Mouse (Mus musculus): ENCODE measurements around the gene Spocd1. TPM values are rescaled to one million over a fixed set of nuclear protein-coding genes. Genes with fewer than 3 reads are reported as not detected.

The Spocd1 gene
- polyA plus RNA-seq, 1 experiment from 2014 or later = not detected

GRCm38 (mm10) chr4:129920542-129921313, 8.3 kb upstream of the Spocd1 start:
- H3K36me3 ChIP-seq = no peaks in the 10 kb centered on the region
- ATAC-seq (replicated peaks; ENCODE audit: low FRiP score) = no peak
- H3K4me2 ChIP-seq = no peak overlapping the region
- no peaks in the 10 kb centered on the region for H3K9me3 ChIP-seq (replicated peaks)
- H3K9ac ChIP-seq = no peak overlapping the region
- H3K27me3 ChIP-seq = peaks cover 8% of the 10 kb centered on the region; the same call in 1 of the 2 replicates
- 80% methylated on average over 15 of the region's 15 CpGs for WGBS
- H3K4me1 ChIP-seq = peaks cover 10% of the 10 kb centered on the region; the same call in 1 of the 2 replicates
- H3K27ac ChIP-seq = no peak overlapping the region
- no peak overlapping the region for H3K4me3 ChIP-seq (replicated peaks)

GRCm38 (mm10) chr4:129921314-129921587, 7.8 kb upstream of the Spocd1 start:
- WGBS = 65% methylated on average over 3 of the region's 3 CpGs
- no peak overlapping the region for H3K4me2 ChIP-seq
- ATAC-seq (replicated peaks; ENCODE audit: low FRiP score) = no peak

GRCm38 (mm10) chr4:129924143-129924542, 4.9 kb upstream of the Spocd1 start:
- no peak overlapping the region for H3K9ac ChIP-seq
- peaks cover 8% of the 10 kb centered on the region; the same call in 1 of the 2 replicates for H3K4me1 ChIP-seq
- no peaks in the 10 kb centered on the region for H3K36me3 ChIP-seq
- H3K27me3 ChIP-seq = peaks cover 9% of the 10 kb centered on the region
- no peak overlapping the region for H3K4me3 ChIP-seq (replicated peaks)
- H3K4me2 ChIP-seq = no peak overlapping the region
- ATAC-seq (replicated peaks; ENCODE audit: low FRiP score) = no peak
- 51% methylated on average over 8 of the region's 8 CpGs for WGBS
- H3K9me3 ChIP-seq (replicated peaks) = no peaks in the 10 kb centered on the region
- H3K27ac ChIP-seq = no peak overlapping the region

More at GRCm38 (mm10) chr4:129921314-129921587, 7.8 kb upstream of the Spocd1 start:
- no peak overlapping the region for H3K27ac ChIP-seq
- peaks cover 8% of the 10 kb centered on the region; the same call in 1 of the 2 replicates for H3K4me1 ChIP-seq
- H3K4me3 ChIP-seq (replicated peaks) = no peak overlapping the region
- H3K9me3 ChIP-seq (replicated peaks) = no peaks in the 10 kb centered on the region
- no peaks in the 10 kb centered on the region for H3K36me3 ChIP-seq
- H3K27me3 ChIP-seq = peaks cover 8% of the 10 kb centered on the region; the same call in 1 of the 2 replicates
- H3K9ac ChIP-seq = no peak overlapping the region

- Histone ChIP-seq H3K9me3 (replicated peaks) (no peaks in the 10 kb centered on the region), H3K4me2 (no peak overlapping the region), H3K27me3 (peaks cover 13% of the 10 kb centered on the region), H3K4me3 (replicated peaks) (no peak overlapping the region), H3K4me1 (peaks cover 11% of the 10 kb centered on the region; the same call in 1 of the 2 replicates), H3K9ac (no peak overlapping the region), H3K27ac (no peak overlapping the region), H3K36me3 (no peaks in the 10 kb centered on the region)
- 58% methylated on average over 6 of the region's 6 CpGs for WGBS
- ATAC-seq (replicated peaks; ENCODE audit: low FRiP score) = no peak
These were observed 4.4 kb upstream of the Spocd1 start for GRCm38 (mm10) chr4:129924694-129925093.

- Histone ChIP-seq H3K4me2 (no peak overlapping the region), H3K9ac (no peak overlapping the region), H3K27ac (no peak overlapping the region), H3K36me3 (no peaks in the 10 kb centered on the region), H3K9me3 (replicated peaks) (no peaks in the 10 kb centered on the region), H3K4me1 (peaks cover 11% of the 10 kb centered on the region; the same call in 1 of the 2 replicates), H3K27me3 (peaks cover 13% of the 10 kb centered on the region; the same call in 1 of the 2 replicates), H3K4me3 (replicated peaks) (no peak overlapping the region)
- no peak for ATAC-seq (replicated peaks; ENCODE audit: low FRiP score)
- 39% methylated on average over 8 of the region's 8 CpGs for WGBS
These were observed 2.5 kb upstream of the Spocd1 start for GRCm38 (mm10) chr4:129926544-129926943.

- H3K9me3 ChIP-seq (replicated peaks) = no peaks in the 10 kb centered on the region
- H3K27ac ChIP-seq = no peak overlapping the region
- H3K4me1 ChIP-seq = peaks cover 11% of the 10 kb centered on the region; the same call in 1 of the 2 replicates
- H3K9ac ChIP-seq = no peak overlapping the region
- H3K27me3 ChIP-seq = peaks cover 9% of the 10 kb centered on the region; the same call in 1 of the 2 replicates
- WGBS = 79% methylated on average over 3 of the region's 3 CpGs
- H3K4me3 ChIP-seq (replicated peaks) = no peak overlapping the region
- no peak overlapping the region for H3K4me2 ChIP-seq
- H3K36me3 ChIP-seq = no peaks in the 10 kb centered on the region
- no peak for ATAC-seq (replicated peaks; ENCODE audit: low FRiP score)
These were observed 2.0 kb upstream of the Spocd1 start for GRCm38 (mm10) chr4:129927091-129927490.

GRCm38 (mm10) chr4:129928124-129928751, 811 bp upstream of the Spocd1 start:
- Histone ChIP-seq H3K4me1 (peaks cover 11% of the 10 kb centered on the region; the same call in 1 of the 2 replicates), H3K27me3 (peaks cover 5% of the 10 kb centered on the region; the same call in 1 of the 2 replicates), H3K36me3 (no peaks in the 10 kb centered on the region), H3K9ac (no peak overlapping the region), H3K9me3 (replicated peaks) (no peaks in the 10 kb centered on the region), H3K4me3 (replicated peaks) (peak overlapping the region; percentile 21), H3K27ac (no peak overlapping the region), H3K4me2 (peak overlapping the region; percentile 54)
- ATAC-seq (replicated peaks; ENCODE audit: low FRiP score) = no peak
- WGBS = 7% methylated on average over 19 of the region's 19 CpGs

- Histone ChIP-seq H3K4me3 (replicated peaks) (no peak overlapping the region), H3K4me2 (no peak overlapping the region), H3K9me3 (replicated peaks) (no peaks in the 10 kb centered on the region), H3K27ac (no peak overlapping the region), H3K27me3 (peaks cover 13% of the 10 kb centered on the region; the same call in 1 of the 2 replicates), H3K4me1 (peaks cover 11% of the 10 kb centered on the region; the same call in 1 of the 2 replicates), H3K36me3 (no peaks in the 10 kb centered on the region), H3K9ac (no peak overlapping the region)
- 60% methylated on average over 14 of the region's 14 CpGs for WGBS
- ATAC-seq (replicated peaks; ENCODE audit: low FRiP score) = no peak
These were observed 4.6 kb downstream of the Spocd1 start for GRCm38 (mm10) chr4:129933696-129934095.

GRCm38 (mm10) chr4:129934177-129934855, 5.3 kb downstream of the Spocd1 start:
- H3K27ac ChIP-seq = no peak overlapping the region
- no peak overlapping the region for H3K4me3 ChIP-seq (replicated peaks)
- peaks cover 6% of the 10 kb centered on the region; the same call in 1 of the 2 replicates for H3K4me1 ChIP-seq
- WGBS = 57% methylated on average over 16 of the region's 16 CpGs
- no peaks in the 10 kb centered on the region for H3K9me3 ChIP-seq (replicated peaks)
- peaks cover 10% of the 10 kb centered on the region; the same call in 1 of the 2 replicates for H3K27me3 ChIP-seq
- H3K4me2 ChIP-seq = no peak overlapping the region
- ATAC-seq (replicated peaks; ENCODE audit: low FRiP score) = no peak
- no peaks in the 10 kb centered on the region for H3K36me3 ChIP-seq
- H3K9ac ChIP-seq = no peak overlapping the region

- H3K4me1 ChIP-seq = 0 out of 2 replicates have a peak, but pooled peaks cover 3% of the 10 kb centered on the region
- ATAC-seq (replicated peaks; ENCODE audit: low FRiP score) = no peak
- H3K27me3 ChIP-seq = peaks cover 19% of the 10 kb centered on the region; the same call in 1 of the 2 replicates
- 63% methylated on average over 6 of the region's 6 CpGs for WGBS
- no peak overlapping the region for H3K9ac ChIP-seq
- H3K9me3 ChIP-seq (replicated peaks) = no peaks in the 10 kb centered on the region
- no peak overlapping the region for H3K4me2 ChIP-seq
- H3K36me3 ChIP-seq = no peaks in the 10 kb centered on the region
- no peak overlapping the region for H3K4me3 ChIP-seq (replicated peaks)
- no peak overlapping the region for H3K27ac ChIP-seq
These were observed 22.3 kb downstream of the Spocd1 start for GRCm38 (mm10) chr4:129951359-129951821.

GRCm38 (mm10) chr4:129952241-129952810, 23.3 kb downstream of the Spocd1 start:
- Histone ChIP-seq H3K9ac (no peak overlapping the region), H3K4me3 (replicated peaks) (no peak overlapping the region), H3K9me3 (replicated peaks) (no peaks in the 10 kb centered on the region), H3K36me3 (no peaks in the 10 kb centered on the region), H3K27ac (no peak overlapping the region), H3K4me1 (0 out of 2 replicates have a peak, but pooled peaks cover 3% of the 10 kb centered on the region), H3K27me3 (peaks cover 24% of the 10 kb centered on the region), H3K4me2 (no peak overlapping the region)
- WGBS = 53% methylated on average over 5 of the region's 5 CpGs
- no peak for ATAC-seq (replicated peaks; ENCODE audit: low FRiP score)

Data from kidney, embryonic 15.5 days (tissue).